Mouse (Mus musculus): ENCODE data around the gene Ralgps2. TPM values are rescaled to one million over a fixed set of nuclear protein-coding genes. Genes with fewer than 3 reads are reported as not detected.
A peak's percentile ranks its signal among the peaks of the same experiment; 100 is the strongest.

Gene Ralgps2
- total RNA-seq, 2 experiments from 2014 or later = 10.4 to 12.0 TPM

- intact Hi-C loops (cut with DNase I) = no loop called here
- DNase-seq = no peak
Measured at GRCm38 (mm10) chr1:156778977-156779376, 160.4 kb downstream of the Ralgps2 start.

GRCm38 (mm10) chr1:156777896-156778295 is 161.5 kb downstream of the Ralgps2 start:
- intact Hi-C loops (cut with DNase I) = no loop called here
- DNase-seq = no peak

- intact Hi-C loops (cut with DNase I) = no loop called here
- no peak for DNase-seq
Measured at GRCm38 (mm10) chr1:156775983-156776382, 163.4 kb downstream of the Ralgps2 start.

- intact Hi-C loops (cut with DNase I) = no loop called here
- no peak for DNase-seq
Measured at GRCm38 (mm10) chr1:156775190-156775589, 164.2 kb downstream of the Ralgps2 start.

- no peak for DNase-seq
- intact Hi-C loops (cut with DNase I) = no loop called here
Measured at GRCm38 (mm10) chr1:156770845-156771244, 168.6 kb downstream of the Ralgps2 start.

GRCm38 (mm10) chr1:156769621-156770297 is 169.7 kb downstream of the Ralgps2 start:
- intact Hi-C loops (cut with DNase I) = no loop called here
- peak in 1 of 2 experiments; percentile 20 for DNase-seq

- no peak for DNase-seq
- intact Hi-C loops (cut with DNase I) = no loop called here
Measured at GRCm38 (mm10) chr1:156769163-156769562, 170.3 kb downstream of the Ralgps2 start.

GRCm38 (mm10) chr1:156765311-156765710 is 174.1 kb downstream of the Ralgps2 start:
- DNase-seq = no peak
- intact Hi-C loops (cut with DNase I) = no loop called here

- DNase-seq = no peak
- intact Hi-C loops (cut with DNase I) = no loop called here
Measured at GRCm38 (mm10) chr1:156764584-156764983, 174.8 kb downstream of the Ralgps2 start.

GRCm38 (mm10) chr1:156763280-156763679 is 176.1 kb downstream of the Ralgps2 start:
- no peak for DNase-seq
- intact Hi-C loops (cut with DNase I) = no loop called here

GRCm38 (mm10) chr1:156761430-156761801 is 178.0 kb downstream of the Ralgps2 start:
- intact Hi-C loops (cut with DNase I) = no loop called here
- no peak for DNase-seq

GRCm38 (mm10) chr1:156760549-156761429 is 178.6 kb downstream of the Ralgps2 start:
- intact Hi-C loops (cut with DNase I) = no loop called here
- DNase-seq = no peak

- DNase-seq = no peak
- intact Hi-C loops (cut with DNase I) = no loop called here
Measured at GRCm38 (mm10) chr1:156758326-156758725, 181.1 kb downstream of the Ralgps2 start.

- intact Hi-C loops (cut with DNase I) = no loop called here
- DNase-seq = peak in 1 of 2 experiments; percentile 34
Measured at GRCm38 (mm10) chr1:156754608-156755413, 184.6 kb downstream of the Ralgps2 start.

Other genes with a start within 250 kb of the Ralgps2 start
- 10 to 100 TPM; 55.4 to 56.6 TPM for gene Fam20b, start 220.5 kb downstream of the Ralgps2 start, total RNA-seq (2021)
- 1 to 10 TPM; 2.3 to 2.5 TPM for gene Angptl1, start 101.1 kb downstream of the Ralgps2 start, total RNA-seq (2021)
- gene Tex35, start 169.1 kb upstream of the Ralgps2 start, total RNA-seq (2021) = not detected